Mouse (Mus musculus) megakaryocyte, embryonic 14.5 days (primary cell): ENCODE data around the gene Chid1. TPM values are rescaled to one million over a fixed set of nuclear protein-coding genes. Genes with fewer than 3 reads are reported as not detected.

Experiments used
- H3K27me3 ChIP-seq: replicated peaks from 2 replicates; pipeline ENCODE3; 2012; ENCODE audit warnings: inconsistent platforms
- H3K36me3 ChIP-seq: replicated peaks from 2 replicates; pipeline ENCODE3; 2012; ENCODE audit warnings: low read length, inconsistent platforms, mixed read lengths
- H3K4me1 ChIP-seq: 2 replicates; pipeline ENCODE4 v1.6.1; 2012; ENCODE audit warnings: inconsistent platforms
- H3K4me3 ChIP-seq: replicated peaks from 2 replicates; pipeline ENCODE3; 2012; ENCODE audit warnings: moderate library complexity, mild to moderate bottlenecking, inconsistent platforms
- H3K9me3 ChIP-seq: 2 replicates; pipeline ENCODE4 v1.6.1; 2012; ENCODE audit warnings: inconsistent platforms
- FLI1 ChIP-seq: IDR thresholded peaks from 2 replicates; pipeline ENCODE4 v1.6.1; 2012; ENCODE audit warnings: low read length, inconsistent platforms, mixed read lengths
- GATA1 ChIP-seq: IDR thresholded peaks from 3 replicates; pipeline ENCODE4 v1.6.1; 2012; ENCODE audit warnings: mixed read lengths, low read length, inconsistent platforms, borderline replicate concordance
- polyA plus RNA-seq: library from polyadenylated mRNA; stranded (reverse); fragments of >175 nt; gene quantifications from 2 replicates; pipeline ENCODE4 v1.2.3, GENCODE M21; 2012; ENCODE audit warnings: low replicate concordance; ENCODE audit not compliant: insufficient read depth

Gene Chid1
- polyA plus RNA-seq, 1 experiment = 49.7 TPM

DNA sequence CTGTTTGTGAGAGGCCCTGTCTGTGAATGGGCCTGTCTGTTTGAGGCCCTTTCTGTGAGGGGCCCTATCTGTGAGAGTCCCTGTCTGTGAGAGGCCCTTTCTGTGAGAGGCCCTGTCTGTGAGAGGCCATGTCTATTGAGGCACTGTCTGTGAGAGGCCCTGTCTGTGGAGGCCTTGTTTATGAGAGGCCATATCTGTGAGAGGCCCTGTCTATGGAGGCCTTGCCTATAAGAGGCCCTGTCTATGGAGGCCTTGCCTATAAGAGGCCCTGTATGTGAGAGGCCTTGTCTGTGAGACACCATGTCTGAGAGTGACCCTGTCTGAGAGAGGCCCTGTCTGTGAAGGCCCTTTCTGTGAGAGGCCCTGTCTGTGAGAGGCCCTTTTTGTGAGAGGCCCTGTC lies 31.5 kb downstream of the Chid1 start:
- Histone ChIP-seq H3K27me3 (no peaks in the 10 kb centered on the region), H3K4me3 (no peak overlapping the region), H3K36me3 (peaks cover 71% of the 10 kb centered on the region), H3K9me3 (no peaks in the 10 kb centered on the region), H3K4me1 (peaks cover 27% of the 10 kb centered on the region)
- TF ChIP-seq GATA1 (no peak), FLI1 (no peak)

DNA sequence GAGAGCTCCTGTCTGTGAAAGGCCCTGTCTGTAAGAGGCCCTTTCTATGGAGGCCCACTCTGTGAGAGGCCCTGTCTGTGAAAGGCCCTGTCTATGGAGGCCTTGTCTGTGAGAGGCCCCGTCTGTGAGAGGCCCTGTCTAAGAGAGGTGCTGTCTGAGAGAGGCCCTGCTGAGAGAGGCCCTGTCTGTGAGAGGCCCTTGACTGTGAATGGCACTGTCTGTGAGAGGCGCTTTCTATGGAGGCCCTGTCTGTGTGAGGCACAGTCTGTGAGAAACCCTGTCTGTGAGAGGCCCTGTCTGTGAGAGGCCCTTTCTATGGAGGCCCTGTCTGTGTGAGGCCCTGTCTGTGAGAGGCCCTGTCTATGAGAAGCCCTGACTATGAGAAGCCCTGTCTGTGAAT lies 33.4 kb downstream of the Chid1 start:
- Histone ChIP-seq H3K27me3 (no peaks in the 10 kb centered on the region), H3K9me3 (no peaks in the 10 kb centered on the region), H3K36me3 (peaks cover 71% of the 10 kb centered on the region), H3K4me3 (no peak overlapping the region), H3K4me1 (peaks cover 35% of the 10 kb centered on the region)
- TF ChIP-seq FLI1 (no peak), GATA1 (no peak)

DNA sequence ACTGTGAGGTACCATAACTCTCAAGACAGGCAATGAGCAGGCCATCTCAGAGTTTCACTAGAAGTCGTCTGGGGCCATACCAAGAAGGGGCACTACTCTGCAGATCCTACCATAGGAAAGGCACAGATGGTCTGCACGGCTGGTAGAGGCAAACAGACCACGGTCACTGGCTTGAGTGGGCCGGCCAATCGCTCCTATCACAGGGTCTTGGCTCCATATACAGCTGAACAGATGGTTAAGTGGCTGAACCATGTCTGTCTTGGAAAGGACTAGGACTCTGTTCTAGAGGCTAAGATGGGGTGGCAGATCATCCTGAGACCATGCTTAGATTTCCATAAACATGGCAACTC lies 37.1 kb downstream of the Chid1 start:
- TF ChIP-seq GATA1 = no peak
- Histone ChIP-seq H3K36me3 (peaks cover 68% of the 10 kb centered on the region), H3K4me3 (no peak overlapping the region), H3K4me1 (peaks cover 30% of the 10 kb centered on the region), H3K9me3 (no peaks in the 10 kb centered on the region), H3K27me3 (no peaks in the 10 kb centered on the region)

DNA sequence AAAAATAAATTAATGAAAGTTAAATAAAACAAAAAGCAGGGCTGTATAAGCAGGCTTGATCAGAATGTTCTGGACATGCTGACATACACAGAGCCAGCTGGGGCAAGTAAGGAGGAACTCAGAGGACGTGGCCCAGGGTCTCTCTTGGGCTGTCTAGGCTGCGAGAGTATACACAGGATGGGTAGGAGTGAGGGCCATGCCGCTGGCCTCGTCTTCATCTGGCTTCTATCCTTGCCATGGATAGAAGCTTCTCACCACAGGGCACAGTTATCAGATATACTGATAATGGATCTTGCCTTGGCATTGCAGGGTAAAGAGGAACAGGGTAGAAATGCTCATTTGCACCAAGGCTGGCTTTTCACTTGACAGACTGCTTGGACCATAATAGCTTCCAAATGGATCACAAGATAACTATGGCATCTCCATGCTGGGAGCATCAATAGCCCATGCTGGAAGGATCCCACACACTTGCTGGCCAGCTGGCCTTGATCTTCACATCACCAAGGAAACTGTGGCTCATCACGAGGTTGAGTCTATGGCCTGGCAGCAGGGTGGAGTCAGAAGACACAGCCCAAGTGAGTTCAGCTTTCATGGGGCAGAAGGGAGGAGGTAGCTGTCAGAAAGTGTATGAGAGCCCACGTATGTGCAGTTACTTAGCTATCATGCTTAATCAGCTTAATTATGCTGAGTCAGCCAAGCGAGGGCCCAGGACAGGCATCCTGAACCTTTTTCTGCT lies 37.7 kb downstream of the Chid1 start:
- Histone ChIP-seq H3K36me3 (peaks cover 71% of the 10 kb centered on the region), H3K27me3 (no peaks in the 10 kb centered on the region), H3K4me3 (no peak overlapping the region), H3K4me1 (peaks cover 31% of the 10 kb centered on the region), H3K9me3 (no peaks in the 10 kb centered on the region)
- no peak for TF ChIP-seq GATA1
- no peak for TF ChIP-seq FLI1

DNA sequence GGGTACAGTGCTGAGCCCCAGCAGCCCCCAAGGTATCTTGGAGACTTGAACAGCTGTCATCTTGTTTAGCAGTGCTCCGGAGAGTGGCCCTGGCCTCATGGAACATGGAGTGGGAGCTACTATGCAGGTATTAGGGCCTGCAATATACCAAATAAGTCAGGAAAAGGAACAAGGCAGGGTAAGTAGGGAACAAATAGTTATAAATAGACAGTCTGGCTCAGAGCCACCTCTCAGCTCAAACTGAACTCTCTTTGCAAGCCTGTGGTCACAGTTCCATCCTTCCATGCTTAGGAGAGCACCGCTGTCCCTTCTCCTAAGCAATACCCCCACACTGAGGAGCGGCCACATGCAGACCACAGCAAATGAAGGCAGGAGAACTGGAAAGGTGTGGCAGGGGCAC lies 42.1 kb downstream of the Chid1 start:
- no peaks in the 10 kb centered on the region for H3K9me3 ChIP-seq
- peaks cover 19% of the 10 kb centered on the region for H3K4me1 ChIP-seq
- no peak overlapping the region for H3K4me3 ChIP-seq
- H3K36me3 ChIP-seq = peaks cover 97% of the 10 kb centered on the region
- TF ChIP-seq GATA1 = no peak
- no peak for TF ChIP-seq FLI1
- no peaks in the 10 kb centered on the region for H3K27me3 ChIP-seq

DNA sequence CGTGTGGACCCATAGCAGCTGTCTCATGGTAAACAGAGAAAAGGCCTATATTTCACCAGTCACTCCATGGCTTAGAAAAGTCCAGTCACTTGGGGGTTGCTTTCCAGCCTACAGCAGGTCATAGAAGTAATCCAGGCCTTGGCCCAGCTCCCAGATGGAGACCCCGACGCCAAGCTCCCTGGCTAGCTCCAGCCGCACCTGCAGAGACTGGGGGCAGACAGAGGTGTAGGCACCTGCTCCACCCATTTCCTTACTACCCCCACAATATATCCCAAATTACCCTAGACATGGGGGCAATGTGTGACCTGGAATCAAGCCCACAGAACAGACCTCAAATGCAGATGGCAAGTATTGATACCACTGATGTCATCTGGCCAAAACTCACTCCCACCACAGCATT lies 43.7 kb downstream of the Chid1 start:
- Histone ChIP-seq H3K9me3 (no peaks in the 10 kb centered on the region), H3K4me1 (peaks cover 28% of the 10 kb centered on the region), H3K27me3 (no peaks in the 10 kb centered on the region), H3K4me3 (no peak overlapping the region), H3K36me3 (peaks cover 98% of the 10 kb centered on the region)
- TF ChIP-seq GATA1 (no peak), FLI1 (no peak)

DNA sequence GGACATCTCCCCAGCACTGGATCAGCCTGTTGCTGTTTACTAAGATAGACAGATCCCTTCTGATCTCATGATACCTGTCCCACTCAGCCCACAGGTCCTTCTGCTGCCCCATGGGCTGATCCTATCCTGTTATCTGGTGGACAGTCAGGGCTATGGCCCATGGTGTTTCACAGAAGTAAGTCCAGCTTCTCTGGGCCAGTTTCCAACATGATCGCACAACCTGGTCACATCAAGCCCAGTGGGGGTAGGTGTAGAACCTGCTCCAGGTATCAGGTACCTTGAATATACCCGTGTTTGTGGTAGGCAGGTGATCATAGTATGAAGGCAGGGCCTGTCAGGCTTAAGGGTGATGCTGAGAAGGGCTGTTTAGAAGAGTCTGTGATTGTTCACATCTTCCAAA lies 44.3 kb downstream of the Chid1 start:
- Histone ChIP-seq H3K4me1 (peaks cover 34% of the 10 kb centered on the region), H3K4me3 (no peak overlapping the region), H3K36me3 (peaks cover 100% of the 10 kb centered on the region), H3K9me3 (no peaks in the 10 kb centered on the region), H3K27me3 (no peaks in the 10 kb centered on the region)
- TF ChIP-seq GATA1 = no peak
- no peak for TF ChIP-seq FLI1

DNA sequence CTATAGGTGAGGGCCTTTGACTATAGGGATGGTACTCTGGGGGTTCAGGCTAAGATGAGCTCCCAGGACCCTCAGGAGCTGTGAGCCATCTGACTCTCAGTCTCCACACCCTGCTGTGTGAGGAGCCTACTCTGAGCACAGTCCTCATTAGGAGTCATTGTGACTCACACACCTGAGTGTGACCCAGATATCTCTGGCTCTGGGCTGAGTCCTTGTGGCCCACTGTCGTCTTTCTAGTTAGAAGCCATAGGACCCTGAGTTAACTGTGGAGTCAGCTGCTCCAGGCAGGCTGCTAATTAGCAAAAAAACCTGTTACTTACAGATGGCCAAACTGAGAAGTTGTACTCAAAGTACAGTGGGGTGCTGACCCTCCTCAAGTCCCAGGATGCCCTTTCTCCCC lies 45.9 kb downstream of the Chid1 start:
- TF ChIP-seq FLI1 (no peak), GATA1 (no peak)
- peaks cover 47% of the 10 kb centered on the region for H3K4me1 ChIP-seq
- peaks cover 100% of the 10 kb centered on the region for H3K36me3 ChIP-seq
- H3K4me3 ChIP-seq = no peak overlapping the region
- H3K27me3 ChIP-seq = no peaks in the 10 kb centered on the region
- H3K9me3 ChIP-seq = no peaks in the 10 kb centered on the region

DNA sequence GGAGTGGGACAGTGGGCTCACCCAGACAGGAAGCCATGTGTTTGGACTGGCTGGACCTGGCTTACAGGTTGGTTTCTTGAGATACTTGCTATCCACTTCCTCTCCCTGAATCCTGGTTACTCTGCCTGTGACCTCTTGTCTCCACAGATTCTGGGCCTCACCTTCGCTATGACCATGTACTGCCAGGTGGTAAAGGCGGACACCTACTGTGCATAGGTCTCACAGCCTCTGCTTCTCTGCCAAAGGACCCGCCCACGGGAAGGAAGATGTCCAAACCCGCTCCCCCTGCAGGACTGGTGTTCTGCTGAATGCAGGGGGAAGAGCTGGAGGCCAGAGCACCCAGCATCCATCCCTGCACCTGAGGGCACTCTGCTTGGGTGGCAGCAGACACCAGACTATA lies 46.9 kb downstream of the Chid1 start:
- Histone ChIP-seq H3K27me3 (no peaks in the 10 kb centered on the region), H3K9me3 (no peaks in the 10 kb centered on the region), H3K4me1 (peaks cover 49% of the 10 kb centered on the region), H3K4me3 (no peak overlapping the region), H3K36me3 (peaks cover 99% of the 10 kb centered on the region)
- TF ChIP-seq FLI1 (no peak), GATA1 (no peak)

DNA sequence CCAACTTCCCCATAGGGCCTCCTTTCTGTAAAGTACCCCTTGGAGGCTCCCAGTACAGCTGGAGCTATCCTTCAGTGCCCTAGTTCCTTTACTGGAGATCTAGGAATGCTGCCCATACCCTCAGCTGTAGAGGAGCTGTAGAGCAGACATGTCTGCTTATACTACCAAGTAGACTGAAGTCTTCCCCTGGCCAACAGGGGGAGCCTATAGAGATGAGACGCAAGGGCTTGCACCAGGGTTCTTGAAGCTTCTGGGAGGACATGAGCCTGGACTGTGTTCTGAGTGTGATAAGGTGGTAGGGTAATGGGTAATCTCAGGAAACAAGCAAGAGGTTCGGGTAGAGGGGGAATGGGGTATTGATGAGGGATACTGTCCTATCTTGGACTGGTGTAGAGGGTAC lies 48.5 kb downstream of the Chid1 start:
- TF ChIP-seq FLI1 (no peak), GATA1 (no peak)

DNA sequence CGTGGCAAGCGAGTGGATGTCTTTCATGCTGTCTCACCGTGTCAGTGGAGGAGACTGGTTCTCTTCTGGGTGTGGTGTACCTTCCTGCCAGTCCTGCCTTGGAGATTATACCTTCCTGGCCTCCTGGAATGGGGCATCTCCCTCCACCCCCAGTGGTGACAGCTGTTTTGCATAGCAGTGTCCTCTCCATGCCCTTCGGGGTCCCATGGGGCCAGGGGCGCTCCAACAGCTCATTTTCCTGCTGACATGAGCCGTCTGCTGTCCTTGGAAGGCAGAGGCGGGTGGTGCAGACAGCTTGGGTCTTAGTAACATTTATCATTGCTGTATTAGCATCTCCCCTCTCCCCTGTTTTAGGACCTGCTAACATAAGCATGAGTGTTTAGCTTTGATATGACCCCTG lies 52.5 kb downstream of the Chid1 start:
- no peak for TF ChIP-seq GATA1
- TF ChIP-seq FLI1 = no peak
- Histone ChIP-seq H3K27me3 (no peaks in the 10 kb centered on the region), H3K36me3 (peaks cover 99% of the 10 kb centered on the region), H3K4me1 (peaks cover 89% of the 10 kb centered on the region), H3K9me3 (no peaks in the 10 kb centered on the region), H3K4me3 (no peak overlapping the region)

More for the DNA sequence above, 48.5 kb downstream of the Chid1 start:
- Histone ChIP-seq H3K36me3 (peaks cover 99% of the 10 kb centered on the region), H3K4me1 (peaks cover 56% of the 10 kb centered on the region), H3K9me3 (no peaks in the 10 kb centered on the region), H3K4me3 (no peak overlapping the region), H3K27me3 (no peaks in the 10 kb centered on the region)
